Mouse (Mus musculus) brown adipose tissue, adult 24 weeks (tissue): ENCODE results near the gene Olfr1202. TPM values are rescaled to one million over a fixed set of nuclear protein-coding genes. Genes with fewer than 3 reads are reported as not detected.

Experiments used
- H3K27ac ChIP-seq: fragments of 200-500 bp; replicated peaks from 2 replicates; pipeline ENCODE4 v1.5.1; 2012; ENCODE audit warnings: low read depth, mild to moderate bottlenecking, low read length
- H3K4me1 ChIP-seq: fragments of 200-500 bp; 2 replicates; pipeline ENCODE4 v1.6.1; 2012; ENCODE audit warnings: low read length, mixed read lengths; ENCODE audit not compliant: control insufficient read depth, insufficient read depth, insufficient read length
- H3K4me3 ChIP-seq: fragments of 200-500 bp; 2 replicates; pipeline ENCODE4 v1.5.1; 2012; ENCODE audit warnings: low read depth, mild to moderate bottlenecking, low read length, moderate library complexity; ENCODE audit not compliant: insufficient read depth
- polyA plus RNA-seq: library from polyadenylated mRNA; stranded (reverse); fragments of >200 nt; gene quantifications from 2 replicates; pipeline ENCODE4 v1.2.4, GENCODE M21; 2012; ENCODE audit not compliant: missing spikeins, insufficient read depth, insufficient read length

The Olfr1202 gene
- not detected in 2 replicates for polyA plus RNA-seq

- Histone ChIP-seq H3K4me3 (no peak within 1 kb of the TSS), H3K4me1 (no peaks in the 10 kb centered on the region)
These were observed at the start of gene Olfr1202 for GRCm38 (mm10) chr2:88814196-88814595. Gene Olfr1202 (plus strand): TSS chr2:88814496.

GRCm38 (mm10) chr2:88770388-88770787 is 43.9 kb upstream of the Olfr1202 start, which contains the start of gene Olfr1200:
Gene Olfr1200 (minus strand): TSS chr2:88770488.
- Histone ChIP-seq H3K4me1 (no peaks in the 10 kb centered on the region), H3K4me3 (no peak within 1 kb of the TSS), H3K27ac (no peak within 1 kb of the TSS)

More at GRCm38 (mm10) chr2:88814196-88814595, at the start of gene Olfr1202:
- H3K27ac ChIP-seq: no peak within 1 kb of the TSS

DNA sequence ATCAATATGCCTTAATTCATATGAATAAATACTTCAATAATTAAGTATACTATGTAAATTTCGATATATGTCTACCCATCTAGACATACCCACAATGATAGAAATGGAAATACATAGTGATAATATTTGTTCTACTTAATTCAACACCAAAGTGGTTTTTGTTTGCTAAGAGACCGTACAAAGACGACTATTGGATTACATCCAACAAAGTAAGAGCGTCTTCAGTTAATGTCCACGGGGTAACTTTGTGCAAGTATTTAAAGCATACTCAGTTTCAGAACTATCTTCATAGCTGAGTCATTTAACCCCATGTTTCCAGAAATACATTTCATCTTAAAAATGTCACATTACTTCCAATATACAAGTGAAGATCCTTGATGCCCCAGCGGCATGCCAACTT is 21.6 kb upstream of the Olfr1202 start, which contains the start of gene Olfr1201:
Gene Olfr1201, plus strand, starts transcription at position 301 of the 400 bp plus-strand sequence.
- no peaks in the 10 kb centered on the region for H3K4me1 ChIP-seq
- no peak within 1 kb of the TSS for H3K27ac ChIP-seq
- H3K4me3 ChIP-seq: no peak within 1 kb of the TSS

DNA sequence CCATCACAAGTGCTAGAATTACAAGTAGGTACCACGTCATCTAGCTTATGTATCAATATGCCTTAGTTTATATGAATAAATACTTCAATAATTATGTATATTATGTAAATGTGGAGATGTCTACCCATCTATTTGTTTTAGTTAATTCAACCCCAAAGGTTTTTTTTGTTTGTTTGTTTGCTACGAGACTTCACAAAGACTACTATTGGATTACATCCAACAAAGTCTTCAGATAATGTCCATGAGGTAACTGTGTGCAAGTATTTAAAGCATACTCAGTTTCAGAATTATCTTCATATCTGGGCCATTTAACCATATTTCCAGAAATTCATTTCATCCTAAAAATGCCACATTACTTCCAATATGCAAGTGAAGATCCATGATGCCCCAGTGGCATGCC is 15.1 kb downstream of the Olfr1202 start, which contains the start of gene Olfr1205:
Gene Olfr1205, plus strand, starts transcription at position 301 of the 400 bp plus-strand sequence.
- H3K4me1 ChIP-seq: no peaks in the 10 kb centered on the region
- no peak within 1 kb of the TSS for H3K4me3 ChIP-seq
- H3K27ac ChIP-seq: no peak within 1 kb of the TSS

DNA sequence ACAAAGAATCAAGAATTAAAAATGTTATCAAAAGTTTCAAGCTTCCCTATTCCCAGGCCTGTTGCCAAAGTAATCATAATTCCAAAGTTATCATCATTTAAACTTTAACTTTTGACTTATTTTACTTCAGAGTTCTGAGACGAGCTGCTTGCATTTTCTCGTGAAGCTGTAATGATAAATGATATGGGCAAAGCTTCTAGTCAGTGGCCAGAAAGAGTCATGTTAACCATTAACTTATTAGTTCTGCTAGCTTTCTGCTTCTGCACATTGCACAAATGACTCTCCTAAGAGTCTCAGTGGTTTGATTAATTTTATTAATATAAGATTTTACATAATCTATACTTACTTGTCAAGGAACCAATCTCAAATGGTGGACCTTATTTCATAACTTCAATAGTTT is 24.2 kb downstream of the Olfr1202 start:
- no peak overlapping the region for H3K4me3 ChIP-seq
- H3K27ac ChIP-seq: no peak overlapping the region
- no peaks in the 10 kb centered on the region for H3K4me1 ChIP-seq

- no peak within 1 kb of the TSS for H3K4me3 ChIP-seq
- H3K27ac ChIP-seq: no peak within 1 kb of the TSS
- H3K4me1 ChIP-seq: no peaks in the 10 kb centered on the region
These were observed 34.7 kb downstream of the Olfr1202 start, which contains the start of gene Olfr1204 for GRCm38 (mm10) chr2:88848992-88849391. Gene Olfr1204 (plus strand): TSS chr2:88849292.

DNA sequence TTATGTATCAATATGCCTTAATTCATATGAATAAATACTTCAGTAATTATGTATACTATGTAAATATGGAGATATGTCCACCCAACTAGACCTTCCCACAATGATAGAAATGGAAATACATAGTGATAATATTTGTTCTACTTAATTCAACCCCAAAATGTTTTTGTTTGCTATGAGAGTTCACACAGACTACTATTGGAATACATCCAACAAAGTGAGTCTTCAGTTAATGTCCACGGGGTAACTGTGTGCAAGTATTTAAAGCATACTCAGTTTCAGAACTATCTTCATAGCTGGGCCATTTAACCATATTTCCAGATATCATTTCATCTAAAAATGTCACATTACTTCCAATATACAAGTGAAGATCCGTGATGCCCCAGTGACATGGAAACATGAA is 48.6 kb downstream of the Olfr1202 start, which contains the start of gene Olfr1206:
Gene Olfr1206, plus strand, starts transcription at position 301 of the 400 bp plus-strand sequence.
- Histone ChIP-seq H3K4me1 (no peaks in the 10 kb centered on the region), H3K4me3 (no peak within 1 kb of the TSS), H3K27ac (no peak within 1 kb of the TSS)

Other genes with a start within 250 kb of the Olfr1202 start
- not detected in 2 replicates for gene Olfr1189, start 228.0 kb upstream of the Olfr1202 start, polyA plus RNA-seq
- not detected in 2 replicates for gene Olfr1191-ps1, start 174.0 kb upstream of the Olfr1202 start, polyA plus RNA-seq
- not detected in 2 replicates for gene Olfr1192-ps1, start 166.0 kb upstream of the Olfr1202 start, polyA plus RNA-seq
- gene Olfr1193, start 138.9 kb upstream of the Olfr1202 start, polyA plus RNA-seq: not detected in 2 replicates
- gene Olfr1195, start 125.3 kb upstream of the Olfr1202 start, polyA plus RNA-seq: not detected in 2 replicates
- gene Olfr1196, start 109.9 kb upstream of the Olfr1202 start, polyA plus RNA-seq: not detected in 2 replicates
- not detected in 2 replicates for gene Olfr1197, start 82.1 kb upstream of the Olfr1202 start, polyA plus RNA-seq
- gene Olfr1198, start 63.1 kb upstream of the Olfr1202 start, polyA plus RNA-seq: not detected in 2 replicates
- gene Olfr1199, start 54.0 kb upstream of the Olfr1202 start, polyA plus RNA-seq: not detected in 2 replicates
- not detected in 2 replicates for gene Olfr1200, start 44.0 kb upstream of the Olfr1202 start, polyA plus RNA-seq
- gene Olfr1201, start 21.5 kb upstream of the Olfr1202 start, polyA plus RNA-seq: not detected in 2 replicates
- gene Olfr1205, start 15.2 kb downstream of the Olfr1202 start, polyA plus RNA-seq: not detected in 2 replicates
- not detected in 2 replicates for gene Olfr1204, start 34.8 kb downstream of the Olfr1202 start, polyA plus RNA-seq
- not detected in 2 replicates for gene Olfr1206, start 48.7 kb downstream of the Olfr1202 start, polyA plus RNA-seq
- gene Olfr1208, start 87.8 kb downstream of the Olfr1202 start, polyA plus RNA-seq: not detected in 2 replicates
- gene Olfr1209, start 100.7 kb downstream of the Olfr1202 start, polyA plus RNA-seq: not detected in 2 replicates
- not detected in 2 replicates for gene Olfr1211, start 123.6 kb downstream of the Olfr1202 start, polyA plus RNA-seq
- gene Olfr1212, start 139.5 kb downstream of the Olfr1202 start, polyA plus RNA-seq: not detected in 2 replicates
- gene Gm13762, start 165.8 kb downstream of the Olfr1202 start, polyA plus RNA-seq: not detected in 2 replicates
- gene Olfr1214, start 178.2 kb downstream of the Olfr1202 start, polyA plus RNA-seq: not detected in 2 replicates
- not detected in 2 replicates for gene Olfr1215, start 192.5 kb downstream of the Olfr1202 start, polyA plus RNA-seq
- not detected in 2 replicates for gene Olfr1216, start 203.8 kb downstream of the Olfr1202 start, polyA plus RNA-seq
- gene Olfr1217, start 217.6 kb downstream of the Olfr1202 start, polyA plus RNA-seq: not detected in 2 replicates
- not detected in 2 replicates for gene Olfr1218, start 246.7 kb downstream of the Olfr1202 start, polyA plus RNA-seq